Mouse (Mus musculus): Measurements from ENCODE around the gene Pxdc1.

Gene Pxdc1

DNA sequence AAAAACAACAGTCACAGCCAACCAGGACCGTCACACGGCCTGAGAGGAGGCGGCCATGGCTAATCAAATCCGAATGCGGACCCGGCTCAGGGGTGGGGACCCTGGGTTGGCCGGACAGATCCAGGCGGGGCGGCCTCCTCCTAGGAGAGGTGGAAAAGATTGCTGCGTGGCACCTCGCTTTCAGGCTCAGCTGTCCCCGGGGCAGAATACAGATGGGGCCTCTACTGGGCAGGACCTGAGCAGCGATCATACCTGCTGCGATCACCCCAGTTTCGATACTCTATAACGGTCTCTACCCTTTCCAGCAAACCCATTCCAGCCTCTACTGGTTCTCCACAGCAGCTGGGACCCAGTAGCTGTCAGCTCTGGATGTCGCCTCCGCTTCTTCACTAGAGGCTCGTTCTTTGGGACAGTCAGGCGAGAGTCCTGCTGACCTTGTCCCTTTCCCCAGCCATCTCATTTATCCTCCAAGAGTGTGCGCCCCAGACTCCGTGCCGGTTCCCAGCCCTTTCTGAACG lies 1.8 kb downstream of the Pxdc1 start:
- no peak for DNase-seq (ENCODE audit: low spot score in 2 of 2)

GRCm38 (mm10) chr13:34650953-34651352 lies 2.3 kb downstream of the Pxdc1 start:
- DNase-seq (ENCODE audit: low spot score in 2 of 2) = peak; percentile 31 to 39

DNA sequence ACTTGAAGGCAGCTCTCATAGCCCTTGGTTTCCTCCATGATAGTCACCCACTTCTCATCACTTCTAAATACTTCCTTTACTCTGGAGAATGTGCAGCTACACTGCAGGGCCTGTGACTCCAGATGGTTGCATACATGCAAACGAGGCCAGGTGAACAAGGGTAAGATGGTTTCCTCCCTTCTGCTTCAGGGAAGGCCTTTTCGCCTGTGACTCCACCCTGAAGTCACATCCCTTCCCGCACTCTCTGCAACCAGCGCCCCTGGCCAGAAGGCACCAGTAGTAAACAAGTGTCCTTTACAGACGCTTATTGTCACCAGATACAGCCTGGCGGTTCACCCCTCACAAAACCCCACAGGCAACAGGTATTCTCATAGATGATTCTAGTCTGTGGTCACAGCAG lies 2.9 kb downstream of the Pxdc1 start:
- no peak for DNase-seq (ENCODE audit: low spot score in 2 of 2)

DNA sequence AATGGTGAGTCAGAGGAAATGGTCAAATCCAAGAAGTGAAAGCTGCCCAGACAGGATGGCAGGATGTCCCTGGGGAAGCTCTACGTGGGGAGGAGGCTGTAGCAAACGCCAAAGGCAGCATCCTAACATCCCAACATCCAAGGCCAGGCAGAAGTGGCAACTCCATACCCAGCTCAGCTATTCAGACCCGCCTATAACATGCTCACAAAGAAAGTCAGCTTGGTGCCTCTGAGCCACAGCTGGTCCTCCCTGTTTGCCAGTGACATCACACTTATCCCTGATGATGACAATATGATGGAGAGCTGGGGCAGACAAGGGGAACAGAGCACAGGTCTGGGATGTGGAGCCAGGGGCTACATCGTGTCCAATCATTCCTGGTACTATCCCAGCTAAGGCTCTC lies 5.5 kb downstream of the Pxdc1 start:
- DNase-seq (ENCODE audit: low spot score in 2 of 2) = no peak

- no peak for DNase-seq (ENCODE audit: low spot score in 2 of 2)
These were observed 6.1 kb downstream of the Pxdc1 start for GRCm38 (mm10) chr13:34647221-34647620.

DNA sequence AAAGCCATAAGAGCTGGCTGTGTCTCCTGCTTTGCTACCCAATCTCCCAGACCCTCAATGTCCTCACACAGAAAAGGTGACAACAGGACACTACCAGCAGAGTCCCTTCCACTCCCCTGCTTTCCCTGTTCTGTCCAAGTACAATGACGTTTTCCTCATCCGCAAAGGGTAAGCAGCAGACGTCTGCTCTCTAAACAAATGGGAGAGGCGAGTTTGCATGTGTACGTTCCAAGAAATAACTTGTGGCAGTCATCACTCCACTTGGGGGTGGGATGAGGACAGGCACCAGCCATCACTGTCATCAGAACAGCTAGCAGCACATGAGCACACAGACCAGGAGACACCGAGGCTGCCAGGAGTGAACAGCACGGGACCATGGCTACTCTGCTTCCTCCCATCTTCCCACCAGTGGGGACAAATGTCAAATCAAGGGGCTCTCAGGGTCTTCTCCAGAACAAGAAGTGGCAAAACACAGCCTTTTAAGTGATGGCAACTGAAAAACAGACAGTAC lies 7.0 kb downstream of the Pxdc1 start:
- DNase-seq (ENCODE audit: low spot score in 2 of 2) = no peak

DNA sequence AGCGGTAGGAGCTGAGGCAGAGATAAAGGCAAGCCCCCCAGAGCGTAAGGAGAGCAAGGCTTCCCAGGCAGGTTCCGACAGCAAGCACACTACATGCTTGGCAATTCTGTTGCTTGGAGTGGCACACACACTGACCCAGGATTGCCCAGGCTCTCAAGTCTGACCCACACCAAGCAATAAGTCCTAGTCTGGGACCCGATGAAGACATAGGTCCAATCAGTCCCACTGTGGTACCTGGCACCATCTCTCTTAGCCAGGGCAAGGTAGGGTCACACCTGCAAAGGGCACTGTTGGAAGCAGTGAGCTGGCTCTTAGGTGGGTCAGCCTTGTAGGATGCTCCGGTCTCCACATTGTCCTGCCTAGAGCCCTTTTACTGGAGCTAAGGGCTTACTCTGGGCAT lies 7.8 kb downstream of the Pxdc1 start:
- DNase-seq (ENCODE audit: low spot score in 2 of 2) = no peak

DNA sequence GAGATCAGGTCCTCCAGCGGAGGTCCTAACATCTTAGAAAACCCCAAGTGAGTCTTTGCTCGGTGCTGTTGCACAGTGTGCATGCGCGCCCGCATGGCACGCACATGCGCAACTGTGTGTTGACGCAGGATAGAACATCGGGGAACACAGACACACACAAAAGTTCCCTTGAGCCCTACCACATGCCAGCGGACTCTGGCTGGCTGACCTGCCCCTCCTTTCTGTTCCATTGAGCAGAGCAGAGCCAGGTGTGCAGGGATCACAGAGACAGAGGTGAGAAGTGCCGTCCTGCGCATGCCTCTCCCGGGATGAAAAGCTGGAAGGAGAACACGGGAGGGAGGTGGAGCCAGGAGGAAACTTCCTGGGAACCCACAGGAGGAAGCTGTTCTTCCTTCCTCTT lies 8.9 kb downstream of the Pxdc1 start:
- no peak for DNase-seq (ENCODE audit: low spot score in 2 of 2)

- no peak for DNase-seq (ENCODE audit: low spot score in 2 of 2)
These were observed 9.4 kb downstream of the Pxdc1 start for GRCm38 (mm10) chr13:34643926-34644325.

- DNase-seq (ENCODE audit: low spot score in 2 of 2) = peak; percentile 76 to 80
These were observed 10.1 kb downstream of the Pxdc1 start for GRCm38 (mm10) chr13:34642941-34643875.

GRCm38 (mm10) chr13:34641066-34641465 lies 12.2 kb downstream of the Pxdc1 start:
- DNase-seq (ENCODE audit: low spot score in 2 of 2) = no peak

DNA sequence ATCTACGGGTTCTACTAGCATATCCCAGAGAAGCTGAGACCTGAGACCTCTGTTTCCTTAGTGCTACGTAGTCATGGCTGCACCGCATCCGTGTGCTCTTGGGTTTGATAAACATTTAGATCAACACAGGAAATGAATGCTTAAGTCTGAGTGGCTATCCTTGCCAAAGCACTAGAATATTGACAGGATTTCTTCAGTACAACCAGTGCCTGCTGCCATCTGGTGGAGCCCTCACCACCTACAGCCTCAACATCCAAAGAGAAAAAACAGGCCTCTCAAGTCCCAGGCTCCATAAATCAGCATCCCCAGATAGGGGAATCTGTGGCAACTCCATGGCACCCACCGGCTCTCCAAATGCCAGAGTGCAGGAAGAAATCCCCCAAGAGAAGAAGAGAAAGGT lies 17.3 kb downstream of the Pxdc1 start:
- DNase-seq (ENCODE audit: low spot score in 2 of 2) = peak; percentile 83 to 89

GRCm38 (mm10) chr13:34630319-34630718 lies 23.0 kb downstream of the Pxdc1 start:
- no peak for DNase-seq (ENCODE audit: low spot score in 2 of 2)

DNA sequence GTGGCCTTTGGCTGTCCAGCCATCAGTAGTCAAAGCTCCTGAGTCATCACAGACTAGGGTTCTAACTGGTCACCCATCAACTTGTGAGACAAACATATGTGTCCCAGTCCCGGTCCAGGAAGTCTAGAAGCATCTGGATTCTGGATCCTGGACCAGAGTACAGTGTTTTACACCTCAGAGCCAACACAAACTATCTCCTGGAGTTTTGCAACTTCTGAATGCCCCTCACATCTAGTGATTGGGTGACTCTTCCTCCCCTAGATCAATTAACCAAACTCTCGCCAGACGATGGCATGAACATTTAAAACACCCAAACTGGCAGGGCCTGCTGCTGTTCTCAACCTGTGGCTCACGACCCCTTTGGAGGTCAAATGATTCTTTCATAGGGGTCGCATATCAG lies 23.5 kb downstream of the Pxdc1 start:
- DNase-seq (ENCODE audit: low spot score in 2 of 2) = no peak

- DNase-seq (ENCODE audit: low spot score in 2 of 2) = no peak
These were observed 25.8 kb downstream of the Pxdc1 start for GRCm38 (mm10) chr13:34627446-34627845.

DNA sequence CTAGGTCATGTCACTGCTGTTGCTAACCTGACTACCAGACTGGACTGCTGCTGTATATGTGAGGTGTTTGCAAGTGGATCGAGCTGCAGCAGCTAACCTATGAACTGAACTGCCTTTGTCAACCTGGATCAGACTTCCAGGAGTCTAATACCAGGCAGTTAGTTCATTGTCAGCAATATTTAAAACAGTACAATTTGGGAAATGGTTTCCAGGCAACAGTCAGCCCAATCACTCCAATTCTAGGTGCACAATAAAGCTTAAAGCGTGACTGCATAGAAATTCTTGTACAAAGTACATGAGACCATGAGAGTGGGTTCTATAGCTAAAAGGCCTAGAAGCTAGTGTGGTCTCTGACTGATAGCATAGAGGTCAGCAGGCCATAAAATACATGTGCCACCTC lies 28.9 kb downstream of the Pxdc1 start:
- no peak for DNase-seq (ENCODE audit: low spot score in 2 of 2)

GRCm38 (mm10) chr13:34612402-34612801 lies 40.9 kb downstream of the Pxdc1 start:
- DNase-seq (ENCODE audit: low spot score in 2 of 2) = no peak

DNA sequence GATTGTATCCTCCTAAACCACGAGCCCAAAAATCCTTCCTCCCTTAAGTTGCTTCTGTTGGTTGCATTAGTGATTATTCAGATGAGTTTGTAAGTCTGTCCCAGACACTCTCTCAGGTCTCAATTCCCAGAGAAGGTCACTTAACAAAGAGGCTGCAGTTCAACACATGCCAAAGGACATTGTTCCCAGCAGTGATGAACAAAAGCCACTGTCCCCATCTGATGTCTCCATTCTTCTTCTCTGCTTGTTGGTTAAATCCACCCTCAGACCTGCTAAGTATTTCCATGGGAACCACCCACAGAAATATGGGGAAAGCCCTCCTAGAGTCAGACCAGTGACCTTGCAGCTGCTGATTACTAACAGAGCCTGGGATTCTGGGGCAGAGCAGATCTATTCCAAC lies 43.6 kb downstream of the Pxdc1 start:
- peak in 1 of 2 experiments; percentile 14 for DNase-seq (ENCODE audit: low spot score in 2 of 2)

GRCm38 (mm10) chr13:34607079-34607478 lies 46.2 kb downstream of the Pxdc1 start:
- no peak for DNase-seq (ENCODE audit: low spot score in 2 of 2)

GRCm38 (mm10) chr13:34605884-34606283 lies 47.4 kb downstream of the Pxdc1 start:
- no peak for DNase-seq (ENCODE audit: low spot score in 2 of 2)

- DNase-seq (ENCODE audit: low spot score in 2 of 2) = no peak
These were observed 48.1 kb downstream of the Pxdc1 start for GRCm38 (mm10) chr13:34605206-34605605.

- no peak for DNase-seq (ENCODE audit: low spot score in 2 of 2)
These were observed 48.9 kb downstream of the Pxdc1 start for GRCm38 (mm10) chr13:34604406-34604805.

DNA sequence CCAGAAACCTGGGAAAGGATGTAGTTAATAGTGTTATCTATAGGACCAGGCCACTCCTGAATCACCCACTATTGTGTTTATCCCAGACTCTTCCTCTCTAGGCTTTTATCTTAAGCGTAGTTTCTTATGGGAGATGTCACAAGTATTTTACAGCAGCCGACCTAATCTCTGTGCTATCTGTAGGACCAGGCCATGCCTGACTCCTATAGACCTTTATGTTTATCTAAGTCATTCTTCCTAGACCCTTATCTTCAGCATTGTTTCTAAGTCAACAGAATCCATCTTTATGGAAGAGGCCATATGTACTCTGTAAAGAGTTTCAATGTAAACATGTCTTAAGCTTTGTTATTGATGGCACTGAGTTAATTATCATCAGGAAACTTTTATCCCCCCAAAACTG lies 50.5 kb downstream of the Pxdc1 start:
- no peak for DNase-seq (ENCODE audit: low spot score in 2 of 2)
